Mouse (Mus musculus): ENCODE measurements around the gene Zg16. TPM values are rescaled to one million over a fixed set of nuclear protein-coding genes. Genes with fewer than 3 reads are reported as not detected.

Zg16 gene
- polyA plus RNA-seq, 1 experiment from 2014 or later = 37.2 TPM

- Histone ChIP-seq H3K4me1 (ENCODE audit: control insufficient read depth, insufficient read depth, low read length) (peaks cover 22% of the 10 kb centered on the region), H3K9me3 (ENCODE audit: control insufficient read depth, low read length) (no peaks in the 10 kb centered on the region), H3K27ac (ENCODE audit: low read length) (peak overlapping the region; percentile 95; the same call in 1 of the 2 replicates), H3K36me3 (ENCODE audit: control insufficient read depth, insufficient read depth, low read length) (no peaks in the 10 kb centered on the region), H3K27me3 (replicated peaks; ENCODE audit: control insufficient read depth, insufficient read depth, low read length) (no peaks in the 10 kb centered on the region), H3K9ac (ENCODE audit: low read depth, low read length) (no peak overlapping the region), H3K4me3 (ENCODE audit: low read length) (no peak overlapping the region), H3K4me2 (ENCODE audit: low read depth, low read length) (no peak overlapping the region)
- no peak for ATAC-seq
- WGBS = 85% methylated on average over 6 of the region's 6 CpGs
These were observed 79.7 kb downstream of the Zg16 start for GRCm38 (mm10) chr7:127007313-127008024.

DNA sequence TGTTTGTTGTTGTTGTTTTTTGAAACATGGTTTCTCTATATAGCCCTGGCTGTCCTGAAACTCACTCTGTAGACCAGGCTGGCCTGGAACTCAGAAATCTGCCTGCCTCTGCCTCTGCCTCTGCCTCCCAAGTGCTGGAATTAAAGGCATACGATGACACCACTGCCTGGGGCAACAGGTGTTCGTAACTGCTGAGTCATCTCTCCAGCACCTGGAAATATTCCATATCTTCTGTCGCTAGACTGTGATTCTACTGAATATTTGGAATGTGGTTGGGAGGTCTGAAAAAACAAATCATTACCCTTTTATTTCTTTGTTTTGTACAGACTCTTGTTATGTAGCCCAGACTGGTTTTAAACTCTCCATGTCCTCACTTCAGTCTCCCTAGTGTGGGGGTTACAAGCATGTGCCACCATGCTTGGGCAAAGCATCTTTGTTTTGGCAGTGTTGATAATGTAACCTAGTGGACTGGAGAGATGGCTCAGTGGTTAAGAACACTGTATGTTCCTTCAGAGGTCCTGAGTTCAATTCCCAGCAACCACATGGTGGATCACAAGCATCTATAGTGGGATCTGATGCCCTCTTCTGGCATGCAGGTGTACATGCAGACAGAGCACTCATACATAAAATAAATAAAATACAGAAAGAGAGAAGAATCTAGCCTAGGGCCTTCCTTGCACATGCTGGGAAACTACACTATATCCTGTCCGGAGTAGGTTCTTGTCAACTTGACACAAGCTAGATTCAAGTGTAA, 82.8 kb downstream of the Zg16 start:
- Histone ChIP-seq H3K4me3 (ENCODE audit: low read length) (no peak overlapping the region), H3K4me1 (ENCODE audit: control insufficient read depth, insufficient read depth, low read length) (peaks cover 10% of the 10 kb centered on the region), H3K4me2 (ENCODE audit: low read depth, low read length) (no peak overlapping the region; the same call in 1 of the 2 replicates), H3K9ac (ENCODE audit: low read depth, low read length) (no peak overlapping the region), H3K27ac (ENCODE audit: low read length) (peak overlapping the region; percentile 5), H3K9me3 (ENCODE audit: control insufficient read depth, low read length) (no peaks in the 10 kb centered on the region), H3K27me3 (replicated peaks; ENCODE audit: control insufficient read depth, insufficient read depth, low read length) (no peaks in the 10 kb centered on the region), H3K36me3 (ENCODE audit: control insufficient read depth, insufficient read depth, low read length) (no peaks in the 10 kb centered on the region)
- WGBS = 72% methylated on average over 4 of the region's 4 CpGs
- no peak for ATAC-seq

GRCm38 (mm10) chr7:127003620-127004019, 83.5 kb downstream of the Zg16 start:
- H3K4me3 ChIP-seq (ENCODE audit: low read length) = peak overlapping the region; percentile 16; the same call in 1 of the 2 replicates
- no peaks in the 10 kb centered on the region for H3K36me3 ChIP-seq (ENCODE audit: control insufficient read depth, insufficient read depth, low read length)
- ATAC-seq = peak; percentile 77
- H3K9ac ChIP-seq (ENCODE audit: low read depth, low read length) = no peak overlapping the region
- H3K27ac ChIP-seq (ENCODE audit: low read length) = peak overlapping the region; percentile 60
- peaks cover 5% of the 10 kb centered on the region for H3K4me1 ChIP-seq (ENCODE audit: control insufficient read depth, insufficient read depth, low read length)
- peak overlapping the region; percentile 35 for H3K4me2 ChIP-seq (ENCODE audit: low read depth, low read length)
- no peaks in the 10 kb centered on the region for H3K27me3 ChIP-seq (replicated peaks; ENCODE audit: control insufficient read depth, insufficient read depth, low read length)
- H3K9me3 ChIP-seq (ENCODE audit: control insufficient read depth, low read length) = no peaks in the 10 kb centered on the region
- WGBS = 67% methylated on average over 5 of the region's 5 CpGs

Small RNAs within 50 kb of the gene (microRNA-seq; reads per million reads assigned to microRNA genes)
- gene Gm44343 = not detected

Other genes starting within 250 kb of the Zg16 start
- gene Doc2a, start 239.9 kb downstream of the Zg16 start, polyA plus RNA-seq (2015; fragmentation: Nextera tagmentation; extraction: Ambion mirVana) = 0.37 and 0.62 TPM in 2 replicates
- gene Hirip3, start 225.4 kb downstream of the Zg16 start, polyA plus RNA-seq (2015; fragmentation: Nextera tagmentation; extraction: Ambion mirVana) = 18.3 and 24.8 TPM in 2 replicates
- 62.3 and 64.0 TPM in 2 replicates for gene Ino80e, start 225.0 kb downstream of the Zg16 start, polyA plus RNA-seq (2015; fragmentation: Nextera tagmentation; extraction: Ambion mirVana)
- 27.6 and 28.6 TPM in 2 replicates for gene Taok2, start 202.6 kb downstream of the Zg16 start, polyA plus RNA-seq (2015; fragmentation: Nextera tagmentation; extraction: Ambion mirVana)
- gene Tmem219, start 164.4 kb downstream of the Zg16 start, polyA plus RNA-seq (2015; fragmentation: Nextera tagmentation; extraction: Ambion mirVana) = 34.1 and 35.4 TPM in 2 replicates
- gene Kctd13, start 158.4 kb downstream of the Zg16 start, polyA plus RNA-seq (2015; fragmentation: Nextera tagmentation; extraction: Ambion mirVana) = 10.9 and 11.2 TPM in 2 replicates
- gene Asphd1, start 137.7 kb downstream of the Zg16 start, polyA plus RNA-seq (2015; fragmentation: Nextera tagmentation; extraction: Ambion mirVana) = 0.31 and 0.56 TPM in 2 replicates
- gene Sez6l2, start 136.8 kb downstream of the Zg16 start, polyA plus RNA-seq (2015; fragmentation: Nextera tagmentation; extraction: Ambion mirVana) = 1.5 and 1.7 TPM in 2 replicates
- gene Cdipt, start 111.4 kb downstream of the Zg16 start, polyA plus RNA-seq (2015; fragmentation: Nextera tagmentation; extraction: Ambion mirVana) = 167 TPM in 2 replicates
- 1.3 and 1.6 TPM in 2 replicates for gene Cdiptos, start 111.2 kb downstream of the Zg16 start, polyA plus RNA-seq (2015; fragmentation: Nextera tagmentation; extraction: Ambion mirVana)
- gene Mvp, start 72.7 kb downstream of the Zg16 start, polyA plus RNA-seq (2015; fragmentation: Nextera tagmentation; extraction: Ambion mirVana) = 73.7 and 84.9 TPM in 2 replicates
- 0.78 and 2.5 TPM in 2 replicates for gene Pagr1b, start 70.8 kb downstream of the Zg16 start, polyA plus RNA-seq (2015; fragmentation: Nextera tagmentation; extraction: Ambion mirVana)
- 69.8 and 82.7 TPM in 2 replicates for gene Pagr1a, start 70.0 kb downstream of the Zg16 start, polyA plus RNA-seq (2015; fragmentation: Nextera tagmentation; extraction: Ambion mirVana)
- 21.9 and 23.5 TPM in 2 replicates for gene Gm42742, start 66.2 kb downstream of the Zg16 start, polyA plus RNA-seq (2015; fragmentation: Nextera tagmentation; extraction: Ambion mirVana)
- 2.9 and 3.8 TPM in 2 replicates for gene Prrt2, start 66.1 kb downstream of the Zg16 start, polyA plus RNA-seq (2015; fragmentation: Nextera tagmentation; extraction: Ambion mirVana)
- 35.7 and 42.1 TPM in 2 replicates for gene Maz, start 60.3 kb downstream of the Zg16 start, polyA plus RNA-seq (2015; fragmentation: Nextera tagmentation; extraction: Ambion mirVana)
- 87.5 and 100 TPM in 2 replicates for gene Kif22, start 44.9 kb downstream of the Zg16 start, polyA plus RNA-seq (2015; fragmentation: Nextera tagmentation; extraction: Ambion mirVana)
- gene AI467606, start 4.0 kb upstream of the Zg16 start, polyA plus RNA-seq (2015; fragmentation: Nextera tagmentation; extraction: Ambion mirVana) = 7.4 and 7.7 TPM in 2 replicates
- 4.9 and 6.8 TPM in 2 replicates for gene Qprt, start 34.9 kb upstream of the Zg16 start, polyA plus RNA-seq (2015; fragmentation: Nextera tagmentation; extraction: Ambion mirVana)
- 0.26 and 0.42 TPM in 2 replicates for gene Spn, start 50.5 kb upstream of the Zg16 start, polyA plus RNA-seq (2015; fragmentation: Nextera tagmentation; extraction: Ambion mirVana)
- gene Cd2bp2, start 108.7 kb upstream of the Zg16 start, polyA plus RNA-seq (2015; fragmentation: Nextera tagmentation; extraction: Ambion mirVana) = 42.2 and 43.3 TPM in 2 replicates
- gene Tbc1d10b, start 121.1 kb upstream of the Zg16 start, polyA plus RNA-seq (2015; fragmentation: Nextera tagmentation; extraction: Ambion mirVana) = 15.5 and 18.4 TPM in 2 replicates
- 20.3 and 21.0 TPM in 2 replicates for gene Mylpf, start 121.6 kb upstream of the Zg16 start, polyA plus RNA-seq (2015; fragmentation: Nextera tagmentation; extraction: Ambion mirVana)
- gene Zfp553, start 145.7 kb upstream of the Zg16 start, polyA plus RNA-seq (2015; fragmentation: Nextera tagmentation; extraction: Ambion mirVana) = 21.6 and 23.6 TPM in 2 replicates
- gene Sept1, start 145.8 kb upstream of the Zg16 start, polyA plus RNA-seq (2015; fragmentation: Nextera tagmentation; extraction: Ambion mirVana) = 15.4 and 16.3 TPM in 2 replicates
- 34.2 and 37.8 TPM in 2 replicates for gene Zfp771, start 156.9 kb upstream of the Zg16 start, polyA plus RNA-seq (2015; fragmentation: Nextera tagmentation; extraction: Ambion mirVana)
- 176 and 195 TPM in 2 replicates for gene Dctpp1, start 173.4 kb upstream of the Zg16 start, polyA plus RNA-seq (2015; fragmentation: Nextera tagmentation; extraction: Ambion mirVana)
- 187 and 224 TPM in 2 replicates for gene Sephs2, start 186.7 kb upstream of the Zg16 start, polyA plus RNA-seq (2015; fragmentation: Nextera tagmentation; extraction: Ambion mirVana)
- 2.4 and 2.8 TPM in 2 replicates for gene Itgal, start 208.9 kb upstream of the Zg16 start, polyA plus RNA-seq (2015; fragmentation: Nextera tagmentation; extraction: Ambion mirVana)

Measured in intestine, embryonic 16.5 days (tissue).